Mouse (Mus musculus): ENCODE data around the gene Atat1. TPM values are rescaled to one million over a fixed set of nuclear protein-coding genes. Genes with fewer than 3 reads are reported as not detected.
"Not testable (repeated sequence)": the region's sequence is repeated elsewhere in the genome, so short reads cannot be mapped to it uniquely, and the experiment has no call there.

Atat1 gene
- polyA plus RNA-seq (2015; fragmentation: Nextera tagmentation; extraction: Ambion mirVana): 421 and 435 TPM in 2 replicates

GRCm38 (mm10) chr17:35909919-35910369 is at the start of gene Atat1:
TSS of gene Atat1 (minus strand) at chr17:35910075.
- Histone ChIP-seq H3K36me3 (peaks cover 35% of the 10 kb centered on the region), H3K9ac (replicated peaks) (peak within 1 kb of the TSS; percentile 92), H3K4me3 (peak within 1 kb of the TSS; percentile 89), H3K4me1 (peaks cover 39% of the 10 kb centered on the region), H3K4me2 (replicated peaks) (peak within 1 kb of the TSS; percentile 76), H3K27ac (replicated peaks) (peak within 1 kb of the TSS; percentile 89), H3K9me3 (no peaks in the 10 kb centered on the region), H3K27me3 (no peaks in the 10 kb centered on the region)
- WGBS: 3% methylated on average over 25 of the region's 25 CpGs
- peak; percentile 91 for ATAC-seq (replicated peaks)

- H3K27me3 ChIP-seq: no peaks in the 10 kb centered on the region
- WGBS: 95% methylated on average over 15 of the region's 15 CpGs
These were observed 48.8 kb upstream of the Atat1 start for GRCm38 (mm10) chr17:35958533-35959223.

GRCm38 (mm10) chr17:35954665-35955064 is 44.8 kb upstream of the Atat1 start:
- no peak for ATAC-seq (replicated peaks)
- no peaks in the 10 kb centered on the region for H3K4me1 ChIP-seq
- WGBS: 81% methylated on average over 8 of the region's 8 CpGs
- H3K27ac ChIP-seq (replicated peaks): no peak overlapping the region
- H3K9ac ChIP-seq (replicated peaks): no peak overlapping the region
- H3K4me3 ChIP-seq: no peak overlapping the region
- no peaks in the 10 kb centered on the region for H3K27me3 ChIP-seq
- no peak overlapping the region for H3K4me2 ChIP-seq (replicated peaks)
- H3K36me3 ChIP-seq: peaks cover 41% of the 10 kb centered on the region
- no peaks in the 10 kb centered on the region for H3K9me3 ChIP-seq

More at GRCm38 (mm10) chr17:35958533-35959223, 48.8 kb upstream of the Atat1 start:
- no peak for ATAC-seq (replicated peaks)
- Histone ChIP-seq H3K4me3 (no peak overlapping the region), H3K36me3 (peaks cover 81% of the 10 kb centered on the region), H3K4me1 (no peaks in the 10 kb centered on the region), H3K9me3 (no peaks in the 10 kb centered on the region), H3K9ac (replicated peaks) (no peak overlapping the region), H3K27ac (replicated peaks) (no peak overlapping the region), H3K4me2 (replicated peaks) (no peak overlapping the region)

- not testable (repeated sequence) for H3K27me3 ChIP-seq; H3K4me3 ChIP-seq; H3K4me1 ChIP-seq; H3K9ac ChIP-seq (replicated peaks); ATAC-seq (replicated peaks); H3K9me3 ChIP-seq; H3K27ac ChIP-seq (replicated peaks); H3K4me2 ChIP-seq (replicated peaks)
- WGBS: 82% methylated on average over 2 of the region's 3 CpGs
- peaks cover 20% of the 10 kb centered on the region for H3K36me3 ChIP-seq
These were observed 42.7 kb upstream of the Atat1 start for GRCm38 (mm10) chr17:35952559-35952958.

- not testable (repeated sequence) for H3K4me1 ChIP-seq; H3K4me3 ChIP-seq; H3K9ac ChIP-seq (replicated peaks); H3K27ac ChIP-seq (replicated peaks); H3K36me3 ChIP-seq; ATAC-seq (replicated peaks); H3K9me3 ChIP-seq; H3K27me3 ChIP-seq; H3K4me2 ChIP-seq (replicated peaks)
These were observed 41.1 kb upstream of the Atat1 start for GRCm38 (mm10) chr17:35950946-35951345.

GRCm38 (mm10) chr17:35939941-35940340 is 30.1 kb upstream of the Atat1 start:
- no peaks in the 10 kb centered on the region for H3K27me3 ChIP-seq
- no peaks in the 10 kb centered on the region for H3K9me3 ChIP-seq
- no peak for ATAC-seq (replicated peaks)
- no peak overlapping the region for H3K27ac ChIP-seq (replicated peaks)
- H3K36me3 ChIP-seq: no peaks in the 10 kb centered on the region
- no peak overlapping the region for H3K4me2 ChIP-seq (replicated peaks)
- H3K4me1 ChIP-seq: no peaks in the 10 kb centered on the region
- WGBS: 47% methylated on average over 1 of the region's 1 CpGs
- no peak overlapping the region for H3K9ac ChIP-seq (replicated peaks)
- no peak overlapping the region for H3K4me3 ChIP-seq

GRCm38 (mm10) chr17:35939108-35939507 is 29.2 kb upstream of the Atat1 start:
- Histone ChIP-seq H3K27ac (replicated peaks) (no peak overlapping the region), H3K9me3 (no peaks in the 10 kb centered on the region), H3K9ac (replicated peaks) (no peak overlapping the region), H3K4me2 (replicated peaks) (no peak overlapping the region), H3K27me3 (no peaks in the 10 kb centered on the region), H3K36me3 (no peaks in the 10 kb centered on the region), H3K4me3 (no peak overlapping the region), H3K4me1 (no peaks in the 10 kb centered on the region)
- 54% methylated on average over 2 of the region's 2 CpGs for WGBS
- no peak for ATAC-seq (replicated peaks)

- no peaks in the 10 kb centered on the region for H3K27me3 ChIP-seq
- 50% methylated on average over 2 of the region's 2 CpGs for WGBS
- H3K4me3 ChIP-seq: no peak overlapping the region
- no peaks in the 10 kb centered on the region for H3K36me3 ChIP-seq
- H3K27ac ChIP-seq (replicated peaks): no peak overlapping the region
- H3K4me1 ChIP-seq: no peaks in the 10 kb centered on the region
- H3K4me2 ChIP-seq (replicated peaks): no peak overlapping the region
- no peaks in the 10 kb centered on the region for H3K9me3 ChIP-seq
- no peak overlapping the region for H3K9ac ChIP-seq (replicated peaks)
- ATAC-seq (replicated peaks): peak; percentile 58; the same call in 1 of the 2 replicates
These were observed 27.9 kb upstream of the Atat1 start for GRCm38 (mm10) chr17:35937700-35938348.

- not testable (repeated sequence) for H3K4me1 ChIP-seq; H3K27ac ChIP-seq (replicated peaks); H3K27me3 ChIP-seq; H3K9me3 ChIP-seq; H3K4me3 ChIP-seq; H3K4me2 ChIP-seq (replicated peaks); H3K36me3 ChIP-seq; ATAC-seq (replicated peaks); H3K9ac ChIP-seq (replicated peaks)
- WGBS: 93% methylated on average over 14 of the region's 14 CpGs
These were observed 25.9 kb upstream of the Atat1 start for GRCm38 (mm10) chr17:35935763-35936162.

GRCm38 (mm10) chr17:35932608-35933007 is 22.7 kb upstream of the Atat1 start:
- Histone ChIP-seq H3K36me3 (peaks cover 40% of the 10 kb centered on the region), H3K27ac (replicated peaks) (no peak overlapping the region), H3K27me3 (no peaks in the 10 kb centered on the region), H3K9me3 (no peaks in the 10 kb centered on the region), H3K9ac (replicated peaks) (no peak overlapping the region), H3K4me1 (no peaks in the 10 kb centered on the region), H3K4me2 (replicated peaks) (no peak overlapping the region), H3K4me3 (no peak overlapping the region)
- 90% methylated on average over 4 of the region's 4 CpGs for whole genome bisulfite sequencing
- ATAC-seq (replicated peaks): no peak

- no peak overlapping the region for H3K27ac ChIP-seq (replicated peaks)
- no peak overlapping the region for H3K9ac ChIP-seq (replicated peaks)
- no peak for ATAC-seq (replicated peaks)
- H3K4me2 ChIP-seq (replicated peaks): no peak overlapping the region
- H3K9me3 ChIP-seq: no peaks in the 10 kb centered on the region
- 98% methylated on average over 12 of the region's 12 CpGs for WGBS
- H3K36me3 ChIP-seq: peaks cover 57% of the 10 kb centered on the region
- H3K27me3 ChIP-seq: no peaks in the 10 kb centered on the region
- no peak overlapping the region for H3K4me3 ChIP-seq
- H3K4me1 ChIP-seq: no peaks in the 10 kb centered on the region
These were observed 20.8 kb upstream of the Atat1 start for GRCm38 (mm10) chr17:35930627-35931026.

- Histone ChIP-seq H3K4me1 (no peaks in the 10 kb centered on the region), H3K9ac (replicated peaks) (no peak overlapping the region), H3K4me3 (no peak overlapping the region), H3K36me3 (peaks cover 67% of the 10 kb centered on the region), H3K9me3 (no peaks in the 10 kb centered on the region), H3K4me2 (replicated peaks) (no peak overlapping the region), H3K27ac (replicated peaks) (no peak overlapping the region), H3K27me3 (no peaks in the 10 kb centered on the region)
- WGBS: 91% methylated on average over 2 of the region's 2 CpGs
- no peak for ATAC-seq (replicated peaks)
These were observed 19.7 kb upstream of the Atat1 start for GRCm38 (mm10) chr17:35929534-35929933.

Data from forebrain, embryonic 15.5 days (tissue).